Mouse (Mus musculus): ENCODE results near the gene Blcap. TPM values are rescaled to one million over a fixed set of nuclear protein-coding genes. Genes with fewer than 3 reads are reported as not detected.

Blcap gene
- polyA plus RNA-seq, 1 experiment from 2014 or later: 66.9 TPM

Small RNA genes within 50 kb of the gene (microRNA-seq; reads per million reads assigned to microRNA genes)
- 2.1 reads per million for gene Gm23134

Other genes starting within 250 kb of the Blcap start
- not detected in 2 replicates for gene Ghrh, start 223.8 kb downstream of the Blcap start, polyA plus RNA-seq (2014; fragmentation: Nextera tagmentation; extraction: Ambion mirVana)
- 47.3 and 49.2 TPM in 2 replicates for gene Manbal, start 203.7 kb downstream of the Blcap start, polyA plus RNA-seq (2014; fragmentation: Nextera tagmentation; extraction: Ambion mirVana)
- gene Src, start 152.8 kb downstream of the Blcap start, polyA plus RNA-seq (2014; fragmentation: Nextera tagmentation; extraction: Ambion mirVana): 17.1 and 17.2 TPM in 2 replicates
- 350 and 400 TPM in 2 replicates for gene Nnat, start 11.2 kb downstream of the Blcap start, polyA plus RNA-seq (2014; fragmentation: Nextera tagmentation; extraction: Ambion mirVana)
- gene Ctnnbl1, start 166.1 kb upstream of the Blcap start, polyA plus RNA-seq (2014; fragmentation: Nextera tagmentation; extraction: Ambion mirVana): 50.7 and 55.4 TPM in 2 replicates

Data from stomach, embryonic 14.5 days (tissue).